Mouse (Mus musculus) kidney, embryonic 15.5 days (tissue): ENCODE measurements around the gene Anks4b. TPM values are rescaled to one million over a fixed set of nuclear protein-coding genes. Genes with fewer than 3 reads are reported as not detected.

ENCODE experiments used
- ATAC-seq: fragments of 200-750 bp; cut with Nextera tagmentation; replicated peaks from 2 replicates; pipeline ENCODE4 v1.8.0; 2017; ENCODE audit warnings: moderate TSS enrichment; ENCODE audit not compliant: low FRiP score
- H3K27ac ChIP-seq: fragments of 300-500 bp; sonication (generic); 2 replicates; pipeline ENCODE4 v1.5.1; 2015; ENCODE audit warnings: mild to moderate bottlenecking, inconsistent platforms
- H3K27me3 ChIP-seq: fragments of 300-500 bp; sonication (generic); 2 replicates; pipeline ENCODE4 v1.6.1; 2015; ENCODE audit warnings: inconsistent platforms
- H3K36me3 ChIP-seq: fragments of 300-500 bp; sonication (generic); 2 replicates; pipeline ENCODE4 v1.6.1; 2015; ENCODE audit warnings: inconsistent platforms
- H3K4me1 ChIP-seq: fragments of 300-500 bp; sonication (generic); 2 replicates; pipeline ENCODE4 v1.6.1; 2015; ENCODE audit warnings: inconsistent platforms
- H3K4me2 ChIP-seq: fragments of 300-500 bp; sonication (generic); 2 replicates; pipeline ENCODE4 v1.6.1; 2015; ENCODE audit warnings: moderate library complexity, mild to moderate bottlenecking, inconsistent platforms
- H3K4me3 ChIP-seq: fragments of 300-500 bp; sonication (generic); replicated peaks from 2 replicates; pipeline ENCODE4 v1.5.1; 2015; ENCODE audit warnings: mild to moderate bottlenecking, inconsistent platforms
- H3K9ac ChIP-seq: fragments of 300-500 bp; sonication (generic); 2 replicates; pipeline ENCODE4 v1.6.1; 2015; ENCODE audit warnings: mild to moderate bottlenecking, inconsistent platforms
- H3K9me3 ChIP-seq: fragments of 300-500 bp; sonication (generic); replicated peaks from 2 replicates; pipeline ENCODE4 v1.6.1; 2016; ENCODE audit warnings: inconsistent platforms
- WGBS: fragments of 180-500 bp; shearing (Covaris S2); methylation state at CpG from one replicate; pipeline ENCODE4 v1.1.7; 2015; ENCODE audit warnings: mixed read lengths; 5-methylcytosine and 5-hydroxymethylcytosine counted together
- polyA plus RNA-seq: library from polyadenylated mRNA; unstranded; fragments of >200 nt; fragmentation: Nextera tagmentation; extraction: Ambion mirVana; gene quantifications from 2 replicates; pipeline ENCODE4 v1.2.1, GENCODE M21; 2015

Anks4b gene
- polyA plus RNA-seq, 1 experiment from 2014 or later, result 3.1 TPM

- 0 out of 2 replicates have a peak, but pooled peaks have one; percentile 22 for ATAC-seq
- Histone ChIP-seq H3K4me3 (no peak overlapping the region), H3K27me3 (no peaks in the 10 kb centered on the region), H3K27ac (no peak overlapping the region), H3K36me3 (no peaks in the 10 kb centered on the region), H3K9ac (no peak overlapping the region), H3K4me1 (no peaks in the 10 kb centered on the region), H3K9me3 (no peaks in the 10 kb centered on the region), H3K4me2 (no peak overlapping the region)
- WGBS, result 74% methylated on average over 11 of the region's 11 CpGs
These were observed 9.9 kb upstream of the Anks4b start for GRCm38 (mm10) chr7:120163581-120164251.

GRCm38 (mm10) chr7:120172188-120172700, 1.4 kb upstream of the Anks4b start:
- no peaks in the 10 kb centered on the region for H3K9me3 ChIP-seq
- no peaks in the 10 kb centered on the region for H3K4me1 ChIP-seq
- ATAC-seq, result no peak
- H3K27ac ChIP-seq, result no peak overlapping the region
- H3K27me3 ChIP-seq, result no peaks in the 10 kb centered on the region
- no peak overlapping the region for H3K4me2 ChIP-seq
- no peak overlapping the region for H3K4me3 ChIP-seq
- WGBS, result 88% methylated on average over 1 of the region's 1 CpGs
- H3K9ac ChIP-seq, result no peak overlapping the region
- no peaks in the 10 kb centered on the region for H3K36me3 ChIP-seq

- no peak for ATAC-seq
- Histone ChIP-seq H3K4me1 (no peaks in the 10 kb centered on the region), H3K27me3 (no peaks in the 10 kb centered on the region), H3K36me3 (no peaks in the 10 kb centered on the region), H3K9ac (no peak overlapping the region), H3K4me2 (peak overlapping the region; percentile 12; the same call in 1 of the 2 replicates), H3K9me3 (no peaks in the 10 kb centered on the region), H3K4me3 (peak overlapping the region; percentile 24), H3K27ac (no peak overlapping the region)
- 76% methylated on average over 11 of the region's 11 CpGs for WGBS
These were observed 1.3 kb downstream of the Anks4b start for GRCm38 (mm10) chr7:120174723-120175504.

- Histone ChIP-seq H3K27ac (no peak overlapping the region), H3K27me3 (no peaks in the 10 kb centered on the region), H3K4me2 (no peak overlapping the region), H3K9me3 (no peaks in the 10 kb centered on the region), H3K36me3 (no peaks in the 10 kb centered on the region), H3K9ac (no peak overlapping the region), H3K4me3 (no peak overlapping the region), H3K4me1 (no peaks in the 10 kb centered on the region)
- WGBS, result 87% methylated on average over 3 of the region's 3 CpGs
- ATAC-seq, result no peak
These were observed 4.0 kb downstream of the Anks4b start for GRCm38 (mm10) chr7:120177611-120178010.

- ATAC-seq, result no peak
These were observed 5.3 kb downstream of the Anks4b start for GRCm38 (mm10) chr7:120178935-120179334.

GRCm38 (mm10) chr7:120180547-120180946, 6.9 kb downstream of the Anks4b start:
- no peak for ATAC-seq
- Histone ChIP-seq H3K27me3 (no peaks in the 10 kb centered on the region), H3K4me2 (no peak overlapping the region), H3K36me3 (no peaks in the 10 kb centered on the region), H3K4me3 (no peak overlapping the region), H3K9ac (no peak overlapping the region), H3K27ac (no peak overlapping the region), H3K9me3 (no peaks in the 10 kb centered on the region), H3K4me1 (no peaks in the 10 kb centered on the region)
- WGBS, result 85% methylated on average over 5 of the region's 5 CpGs

More at GRCm38 (mm10) chr7:120178935-120179334, 5.3 kb downstream of the Anks4b start:
- Histone ChIP-seq H3K4me2 (no peak overlapping the region), H3K9me3 (no peaks in the 10 kb centered on the region), H3K4me3 (no peak overlapping the region), H3K27ac (no peak overlapping the region), H3K27me3 (no peaks in the 10 kb centered on the region), H3K9ac (no peak overlapping the region), H3K4me1 (no peaks in the 10 kb centered on the region), H3K36me3 (no peaks in the 10 kb centered on the region)
- WGBS, result 13% methylated on average over 2 of the region's 2 CpGs

- Histone ChIP-seq H3K36me3 (0 out of 2 replicates have a peak, but pooled peaks cover 3% of the 10 kb centered on the region), H3K9ac (no peak overlapping the region), H3K4me2 (no peak overlapping the region), H3K27me3 (no peaks in the 10 kb centered on the region), H3K27ac (no peak overlapping the region), H3K4me1 (no peaks in the 10 kb centered on the region), H3K4me3 (no peak overlapping the region), H3K9me3 (no peaks in the 10 kb centered on the region)
- 89% methylated on average over 4 of the region's 4 CpGs for WGBS
- no peak for ATAC-seq
These were observed 8.0 kb downstream of the Anks4b start for GRCm38 (mm10) chr7:120181401-120182230.

GRCm38 (mm10) chr7:120182891-120183290, 9.2 kb downstream of the Anks4b start:
- no peak overlapping the region for H3K27ac ChIP-seq
- no peaks in the 10 kb centered on the region for H3K4me1 ChIP-seq
- H3K36me3 ChIP-seq, result 0 out of 2 replicates have a peak, but pooled peaks cover 3% of the 10 kb centered on the region
- H3K9me3 ChIP-seq, result no peaks in the 10 kb centered on the region
- H3K4me2 ChIP-seq, result no peak overlapping the region
- no peak overlapping the region for H3K9ac ChIP-seq
- H3K4me3 ChIP-seq, result no peak overlapping the region
- ATAC-seq, result no peak
- H3K27me3 ChIP-seq, result no peaks in the 10 kb centered on the region

GRCm38 (mm10) chr7:120188946-120189345, 15.3 kb downstream of the Anks4b start:
- ATAC-seq, result no peak
- no peaks in the 10 kb centered on the region for H3K27me3 ChIP-seq
- H3K36me3 ChIP-seq, result 0 out of 2 replicates have a peak, but pooled peaks cover 3% of the 10 kb centered on the region
- peaks cover 9% of the 10 kb centered on the region; the same call in 1 of the 2 replicates for H3K4me1 ChIP-seq
- no peak overlapping the region for H3K4me3 ChIP-seq
- H3K9ac ChIP-seq, result no peak overlapping the region
- no peak overlapping the region for H3K4me2 ChIP-seq
- H3K27ac ChIP-seq, result no peak overlapping the region; the same call in 1 of the 2 replicates
- WGBS, result 87% methylated on average over 5 of the region's 5 CpGs
- no peaks in the 10 kb centered on the region for H3K9me3 ChIP-seq

- no peaks in the 10 kb centered on the region for H3K9me3 ChIP-seq
- peak overlapping the region; percentile 41 for H3K27ac ChIP-seq
- peak; percentile 82 for ATAC-seq
- H3K4me1 ChIP-seq, result peaks cover 9% of the 10 kb centered on the region; the same call in 1 of the 2 replicates
- no peaks in the 10 kb centered on the region for H3K27me3 ChIP-seq
- no peak overlapping the region for H3K9ac ChIP-seq
- H3K4me2 ChIP-seq, result no peak overlapping the region
- no peak overlapping the region for H3K4me3 ChIP-seq
- 55% methylated on average over 8 of the region's 8 CpGs for WGBS
- 0 out of 2 replicates have a peak, but pooled peaks cover 3% of the 10 kb centered on the region for H3K36me3 ChIP-seq
These were observed 15.9 kb downstream of the Anks4b start for GRCm38 (mm10) chr7:120189369-120190149.

GRCm38 (mm10) chr7:120190150-120190665, 16.6 kb downstream of the Anks4b start:
- Histone ChIP-seq H3K4me3 (no peak overlapping the region), H3K4me1 (peaks cover 9% of the 10 kb centered on the region; the same call in 1 of the 2 replicates), H3K9me3 (no peaks in the 10 kb centered on the region), H3K27ac (peak overlapping the region; percentile 41; the same call in 1 of the 2 replicates), H3K9ac (no peak overlapping the region), H3K27me3 (no peaks in the 10 kb centered on the region), H3K4me2 (no peak overlapping the region), H3K36me3 (0 out of 2 replicates have a peak, but pooled peaks cover 3% of the 10 kb centered on the region)
- WGBS, result 61% methylated on average over 8 of the region's 8 CpGs
- ATAC-seq, result no peak
